Mouse (Mus musculus) limb, embryonic 13.5 days (tissue): ENCODE data around the gene Hdc. TPM values are rescaled to one million over a fixed set of nuclear protein-coding genes. Genes with fewer than 3 reads are reported as not detected.

Experiments used
- ATAC-seq: fragments of 200-750 bp; cut with Nextera tagmentation; 2 replicates; pipeline ENCODE4 v1.8.0; 2017; ENCODE audit warnings: low read depth, moderate number of reproducible peaks, moderate TSS enrichment; ENCODE audit not compliant: low FRiP score
- H3K27ac ChIP-seq: fragments of 300-500 bp; sonication (generic); 2 replicates; pipeline ENCODE4 v1.5.1; 2015; ENCODE audit warnings: inconsistent platforms, mild to moderate bottlenecking, moderate library complexity
- H3K27me3 ChIP-seq: fragments of 300-500 bp; sonication (generic); 2 replicates; pipeline ENCODE4 v1.6.1; 2015; ENCODE audit warnings: mild to moderate bottlenecking, inconsistent platforms
- H3K36me3 ChIP-seq: fragments of 300-500 bp; sonication (generic); 2 replicates; pipeline ENCODE4 v1.6.1; 2015; ENCODE audit warnings: inconsistent platforms, mild to moderate bottlenecking, moderate library complexity
- H3K4me1 ChIP-seq: fragments of 300-500 bp; sonication (generic); 2 replicates; pipeline ENCODE4 v1.6.1; 2015; ENCODE audit warnings: inconsistent platforms
- H3K4me2 ChIP-seq: fragments of 300-500 bp; sonication (generic); replicated peaks from 2 replicates; pipeline ENCODE4 v1.6.1; 2015; ENCODE audit warnings: inconsistent platforms, mild to moderate bottlenecking, moderate library complexity
- H3K4me3 ChIP-seq: fragments of 300-500 bp; sonication (generic); 2 replicates; pipeline ENCODE4 v1.5.1; 2015; ENCODE audit warnings: moderate library complexity, mild to moderate bottlenecking, inconsistent platforms
- H3K9ac ChIP-seq: fragments of 300-500 bp; sonication (generic); 2 replicates; pipeline ENCODE4 v1.6.1; 2015; ENCODE audit warnings: mild to moderate bottlenecking, inconsistent platforms
- H3K9me3 ChIP-seq: fragments of 300-500 bp; sonication (generic); 2 replicates; pipeline ENCODE4 v1.6.1; 2016; ENCODE audit warnings: inconsistent platforms
- WGBS: fragments of 180-500 bp; shearing (Covaris S2); methylation state at CpG from one replicate; pipeline ENCODE4 v1.1.7; 2015; 5-methylcytosine and 5-hydroxymethylcytosine counted together
- polyA plus RNA-seq: library from polyadenylated mRNA; unstranded; fragments of >200 nt; fragmentation: Nextera tagmentation; extraction: Ambion mirVana; gene quantifications from 2 replicates; pipeline ENCODE4 v1.2.1, GENCODE M21; 2015

Hdc gene
- polyA plus RNA-seq, 1 experiment from 2014 or later, result 5.0 TPM

DNA sequence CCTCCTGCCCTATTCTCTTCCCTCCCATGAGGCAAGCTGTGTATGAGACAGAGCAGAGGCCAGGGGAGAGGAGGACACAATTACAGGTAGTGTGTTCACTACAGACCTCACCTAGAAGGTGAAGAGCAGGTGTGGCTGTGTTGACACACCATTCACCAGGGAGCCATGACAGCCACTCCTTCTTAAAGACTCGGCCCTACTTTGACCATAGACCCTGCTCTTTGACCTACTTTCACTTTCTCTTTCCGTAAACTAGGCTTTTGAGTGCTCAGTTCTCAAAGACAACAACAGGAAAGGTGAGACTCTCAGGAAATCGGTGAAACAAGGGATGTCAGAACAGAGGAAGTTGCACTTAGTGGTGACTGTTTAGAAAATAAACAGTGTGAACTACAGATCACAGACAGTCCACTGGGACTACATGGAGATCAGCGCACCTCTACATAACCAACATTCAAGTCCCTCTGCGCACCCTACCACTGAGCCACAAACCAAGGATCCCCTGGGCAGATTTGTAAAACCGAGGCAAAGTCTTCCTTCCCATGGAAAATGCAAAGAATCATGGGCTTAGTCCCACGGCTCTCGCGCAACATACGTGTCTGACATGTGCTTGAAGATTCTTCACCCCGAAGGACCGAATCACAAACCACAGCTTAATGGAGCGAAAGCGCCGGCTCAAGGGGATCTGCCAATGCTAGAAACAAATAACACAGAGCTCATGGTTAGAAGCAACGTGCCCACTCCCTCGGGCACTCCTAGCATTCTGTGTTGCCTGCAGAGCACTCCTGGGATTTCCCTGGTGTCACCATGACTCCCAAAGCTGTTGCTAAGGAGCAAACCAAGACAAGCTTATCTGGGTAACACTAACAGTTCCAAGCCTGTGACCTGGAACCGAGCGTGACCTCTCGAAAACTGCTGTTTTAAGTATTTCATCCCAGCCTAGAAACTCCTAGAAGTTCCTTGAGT is 21.5 kb downstream of the Hdc start:
- Histone ChIP-seq H3K27ac (no peak overlapping the region), H3K4me1 (no peaks in the 10 kb centered on the region; the same call in 1 of the 2 replicates), H3K4me2 (no peak overlapping the region), H3K4me3 (no peak overlapping the region), H3K27me3 (peaks cover 3% of the 10 kb centered on the region; the same call in 1 of the 2 replicates), H3K9me3 (no peaks in the 10 kb centered on the region), H3K36me3 (no peaks in the 10 kb centered on the region), H3K9ac (no peak overlapping the region)
- 86% methylated on average over 20 of the region's 20 CpGs for WGBS
- no peak for ATAC-seq

DNA sequence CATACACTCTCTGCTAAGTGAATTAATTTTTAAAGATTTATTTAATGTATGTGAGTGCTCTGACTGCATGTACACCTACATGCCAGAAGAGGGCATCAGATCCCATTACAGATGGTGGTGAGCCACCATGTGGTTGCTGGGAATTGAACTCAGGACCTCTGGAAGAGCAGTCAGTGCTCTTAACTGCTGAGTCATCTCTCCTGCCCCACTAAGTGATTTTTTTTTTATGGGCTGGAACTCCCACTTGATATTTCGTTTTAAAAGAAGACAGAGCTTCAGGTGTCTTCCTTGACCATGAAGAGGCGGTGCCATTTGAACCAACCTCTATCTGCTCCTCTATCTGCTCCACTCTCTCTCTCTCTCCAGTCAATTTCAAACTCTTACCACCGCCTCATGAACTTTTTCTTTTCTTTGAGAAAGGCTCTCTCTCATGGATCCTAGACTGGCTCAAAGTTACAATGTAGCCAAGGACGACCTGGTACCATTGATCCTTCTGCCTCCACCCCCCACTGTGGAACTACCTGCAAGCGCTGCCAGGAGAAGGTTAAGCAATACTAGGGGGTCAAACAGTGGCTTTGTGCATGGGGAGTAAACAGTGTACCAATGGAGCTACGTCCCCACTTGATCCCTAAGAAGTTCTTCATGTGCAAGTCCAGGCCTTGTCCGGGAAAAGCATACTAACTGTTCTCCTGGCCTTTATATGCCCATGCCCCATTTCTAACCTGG is 22.6 kb downstream of the Hdc start:
- H3K36me3 ChIP-seq, result no peaks in the 10 kb centered on the region
- no peak overlapping the region for H3K9ac ChIP-seq
- no peak overlapping the region for H3K27ac ChIP-seq
- H3K4me1 ChIP-seq, result no peaks in the 10 kb centered on the region; the same call in 1 of the 2 replicates
- ATAC-seq, result no peak
- H3K27me3 ChIP-seq, result peaks cover 3% of the 10 kb centered on the region; the same call in 1 of the 2 replicates
- WGBS, result 90% methylated on average over 7 of the region's 7 CpGs
- H3K4me3 ChIP-seq, result no peak overlapping the region
- H3K9me3 ChIP-seq, result no peaks in the 10 kb centered on the region
- H3K4me2 ChIP-seq, result no peak overlapping the region

DNA sequence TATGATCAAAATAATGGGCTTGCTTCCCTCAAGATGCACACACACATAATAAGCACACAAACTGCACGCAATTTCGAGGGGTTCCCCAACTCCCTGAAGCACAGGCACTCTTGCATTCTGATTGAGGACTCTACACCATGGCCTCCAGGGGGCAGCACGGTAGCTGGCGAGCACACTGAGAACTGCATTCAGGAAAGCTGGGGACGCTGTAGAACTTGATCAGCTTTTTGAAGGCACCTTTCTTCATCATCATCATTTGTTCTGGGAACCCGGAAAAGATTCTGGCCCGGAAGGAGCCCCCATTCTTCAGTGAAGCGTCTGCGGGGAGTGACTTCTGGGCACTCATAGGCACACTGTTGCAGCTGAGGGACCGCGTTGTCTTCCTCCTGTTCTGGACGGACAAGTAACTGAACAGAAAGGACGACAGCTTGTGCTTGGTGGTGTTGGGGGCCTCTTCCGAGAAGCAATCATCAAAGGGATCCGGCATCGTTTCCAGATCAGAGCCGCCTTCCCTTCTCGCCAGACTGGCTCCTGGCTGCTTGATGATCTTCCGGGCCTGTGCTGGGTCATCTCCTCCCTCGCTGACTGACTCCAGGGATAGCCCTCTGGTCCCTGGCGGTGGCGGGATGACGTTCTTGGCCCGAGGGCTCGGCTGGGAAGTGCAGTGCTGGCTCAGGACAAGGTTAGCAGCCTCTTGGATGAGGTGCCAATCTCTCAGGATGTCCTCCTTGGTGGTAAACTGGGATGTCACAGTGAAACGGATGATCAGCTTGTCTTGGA is 25.1 kb downstream of the Hdc start:
- 21% methylated on average over 26 of the region's 26 CpGs for WGBS
- Histone ChIP-seq H3K4me2 (peak overlapping the region; percentile 69), H3K4me1 (no peaks in the 10 kb centered on the region), H3K9me3 (no peaks in the 10 kb centered on the region), H3K27ac (no peak overlapping the region), H3K9ac (peak overlapping the region; percentile 61), H3K36me3 (no peaks in the 10 kb centered on the region), H3K4me3 (peak overlapping the region; percentile 42), H3K27me3 (no peaks in the 10 kb centered on the region)
- peak; percentile 81; the same call in 1 of the 2 replicates for ATAC-seq

DNA sequence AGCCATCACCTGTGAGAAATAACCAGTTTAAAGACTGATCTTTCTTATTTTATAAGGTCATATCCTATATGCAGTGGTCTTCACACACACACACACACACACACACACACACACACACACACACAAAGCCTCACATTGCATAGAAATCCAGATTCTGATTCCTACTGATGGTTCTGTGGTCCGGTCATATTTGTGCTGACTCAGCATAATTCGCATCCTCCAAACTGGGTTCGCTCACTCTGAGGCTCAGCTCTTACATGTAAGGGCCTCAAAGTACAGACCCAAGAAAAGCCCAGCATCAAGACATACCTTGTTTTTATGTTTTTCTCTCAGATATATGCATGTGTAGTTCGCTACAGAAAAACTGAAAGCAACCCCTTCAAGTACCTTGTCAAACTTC is 27.8 kb downstream of the Hdc start:
- Histone ChIP-seq H3K9ac (no peak overlapping the region), H3K4me3 (no peak overlapping the region), H3K36me3 (no peaks in the 10 kb centered on the region), H3K27me3 (no peaks in the 10 kb centered on the region), H3K4me2 (no peak overlapping the region), H3K9me3 (no peaks in the 10 kb centered on the region), H3K27ac (no peak overlapping the region), H3K4me1 (no peaks in the 10 kb centered on the region)
- no peak for ATAC-seq
- WGBS, result 91% methylated on average over 4 of the region's 4 CpGs

DNA sequence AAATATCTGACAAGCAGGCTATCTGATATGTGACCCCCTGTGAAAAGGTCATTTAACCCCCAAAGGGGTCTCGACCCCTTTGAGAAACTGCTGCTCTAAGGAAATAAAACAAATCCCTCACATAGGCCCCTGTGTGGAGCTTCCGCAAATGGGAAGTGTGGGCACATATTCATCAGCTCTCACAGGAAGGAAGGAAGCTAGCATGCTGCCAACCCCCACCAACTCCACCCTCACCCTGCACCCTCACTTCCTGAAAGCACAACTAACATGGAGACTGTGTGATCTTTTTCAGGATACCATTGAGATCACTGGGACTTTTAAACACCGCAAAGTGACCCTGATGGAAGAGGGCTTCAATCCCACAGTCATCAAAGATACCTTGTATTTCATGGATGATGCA is 31.6 kb downstream of the Hdc start:
- H3K9ac ChIP-seq, result no peak overlapping the region
- no peaks in the 10 kb centered on the region for H3K36me3 ChIP-seq
- no peak overlapping the region for H3K4me2 ChIP-seq
- no peaks in the 10 kb centered on the region for H3K9me3 ChIP-seq
- no peak for ATAC-seq
- H3K27me3 ChIP-seq, result no peaks in the 10 kb centered on the region
- no peak overlapping the region for H3K4me3 ChIP-seq
- 84% methylated on average over 3 of the region's 3 CpGs for WGBS
- H3K27ac ChIP-seq, result no peak overlapping the region
- H3K4me1 ChIP-seq, result peaks cover 8% of the 10 kb centered on the region

DNA sequence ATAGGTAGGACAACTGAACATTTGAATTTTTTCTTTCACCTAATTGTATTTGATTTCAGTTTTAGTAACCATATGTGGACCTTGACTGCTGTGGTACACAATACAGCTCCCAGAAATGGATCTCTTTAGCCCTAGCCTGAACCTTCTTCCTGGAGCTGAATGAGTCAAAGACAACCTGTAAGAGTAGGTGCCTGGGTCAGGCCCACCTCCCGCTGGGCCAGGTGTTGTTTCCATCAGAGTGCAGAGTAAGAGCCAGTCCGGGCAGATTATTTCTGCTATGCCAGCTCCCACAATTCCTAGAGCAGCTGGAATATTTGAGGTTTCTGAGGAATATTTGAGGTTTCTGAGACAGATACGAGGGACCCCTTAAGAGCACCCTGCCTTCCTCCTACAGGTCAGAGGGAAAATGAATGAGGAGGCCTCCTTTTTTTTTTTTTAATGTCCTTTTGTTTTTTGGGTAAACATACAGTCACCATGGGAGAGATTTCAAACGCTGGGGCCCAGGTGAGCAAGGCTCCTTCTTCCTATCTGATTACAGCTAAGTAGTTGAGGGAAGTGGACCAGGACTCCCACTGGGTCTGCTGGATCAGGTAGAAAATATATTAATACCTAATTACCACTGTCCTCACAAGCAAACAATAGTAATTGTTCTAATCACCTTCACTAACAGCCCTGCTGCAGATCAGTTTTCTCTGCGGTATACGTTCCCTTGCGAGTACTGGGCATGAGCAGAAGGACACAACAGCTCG is 34.3 kb downstream of the Hdc start:
- Histone ChIP-seq H3K27me3 (no peaks in the 10 kb centered on the region), H3K36me3 (no peaks in the 10 kb centered on the region), H3K4me2 (no peak overlapping the region), H3K27ac (no peak overlapping the region), H3K4me1 (peaks cover 8% of the 10 kb centered on the region), H3K9ac (no peak overlapping the region), H3K9me3 (no peaks in the 10 kb centered on the region), H3K4me3 (no peak overlapping the region)
- WGBS, result 68% methylated on average over 8 of the region's 8 CpGs
- no peak for ATAC-seq

DNA sequence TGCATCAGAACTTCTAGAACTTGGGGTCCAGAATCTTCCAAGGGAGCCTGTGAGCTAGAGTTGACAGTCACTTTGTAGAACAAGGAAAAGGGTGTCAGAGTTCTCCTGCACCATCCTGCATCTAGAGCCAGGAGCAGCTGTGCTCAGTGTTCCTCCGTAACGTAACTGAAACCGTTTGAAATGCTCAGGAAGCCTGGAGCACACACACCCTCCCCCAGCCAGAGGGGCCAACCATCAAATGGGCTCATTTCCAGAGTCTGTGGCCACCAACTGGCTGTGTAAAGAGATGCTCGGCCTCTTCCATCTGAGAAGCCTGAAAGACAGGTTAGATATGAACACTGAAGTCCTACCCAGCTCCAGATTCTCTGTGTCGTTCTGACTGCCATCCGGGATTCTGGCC is 35.1 kb downstream of the Hdc start:
- H3K4me1 ChIP-seq, result peaks cover 8% of the 10 kb centered on the region
- H3K4me2 ChIP-seq, result no peak overlapping the region
- no peak overlapping the region for H3K9ac ChIP-seq
- ATAC-seq, result no peak
- H3K9me3 ChIP-seq, result no peaks in the 10 kb centered on the region
- H3K4me3 ChIP-seq, result no peak overlapping the region
- no peak overlapping the region for H3K27ac ChIP-seq
- no peaks in the 10 kb centered on the region for H3K36me3 ChIP-seq
- WGBS, result 56% methylated on average over 6 of the region's 6 CpGs
- H3K27me3 ChIP-seq, result no peaks in the 10 kb centered on the region

DNA sequence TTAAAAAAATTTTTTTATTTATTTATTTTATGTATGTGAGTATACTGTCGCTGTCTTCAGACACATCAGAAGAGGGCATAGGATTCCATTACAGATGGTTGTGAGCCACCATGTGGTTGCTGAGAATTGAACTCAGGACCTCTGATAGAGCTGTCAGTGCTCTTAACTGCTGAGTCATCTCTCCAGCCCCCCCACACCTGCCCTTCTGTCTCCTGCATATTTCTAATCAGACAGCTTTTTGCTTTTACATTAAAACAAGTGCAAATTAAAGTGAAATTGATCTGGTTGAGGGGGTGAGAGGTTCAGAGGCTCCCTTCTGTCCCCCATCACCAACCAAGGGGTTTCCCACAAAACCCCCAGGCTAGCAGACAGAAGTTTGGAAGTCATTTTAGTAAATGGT is 39.8 kb downstream of the Hdc start:
- H3K27me3 ChIP-seq, result no peaks in the 10 kb centered on the region
- no peak overlapping the region for H3K27ac ChIP-seq

DNA sequence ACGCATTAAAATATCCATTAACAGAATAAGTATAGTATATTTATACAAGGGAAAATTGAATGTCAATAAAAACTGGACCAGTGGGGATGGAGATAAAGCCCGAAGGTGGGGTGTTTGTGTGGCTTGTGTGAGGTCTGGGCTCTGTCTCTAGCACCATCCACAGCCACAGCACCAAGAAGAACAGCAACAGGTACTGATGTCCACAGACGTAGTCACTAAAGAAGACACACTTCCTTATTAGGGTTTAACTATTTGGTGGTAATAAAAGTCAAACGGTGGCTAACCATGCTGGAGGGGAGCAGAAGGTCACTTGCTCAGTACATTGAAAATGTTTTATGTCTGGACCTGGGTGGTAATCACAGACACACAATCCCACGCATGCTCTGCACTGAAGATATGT is 41.7 kb downstream of the Hdc start:
- no peak overlapping the region for H3K9ac ChIP-seq
- no peaks in the 10 kb centered on the region for H3K9me3 ChIP-seq
- no peak overlapping the region for H3K27ac ChIP-seq

More for the DNA sequence above, 39.8 kb downstream of the Hdc start:
- H3K4me1 ChIP-seq, result peaks cover 5% of the 10 kb centered on the region; the same call in 1 of the 2 replicates
- no peak overlapping the region for H3K9ac ChIP-seq
- no peak overlapping the region for H3K4me2 ChIP-seq
- 90% methylated on average over 1 of the region's 1 CpGs for WGBS
- no peaks in the 10 kb centered on the region for H3K9me3 ChIP-seq
- no peak for ATAC-seq
- no peaks in the 10 kb centered on the region for H3K36me3 ChIP-seq
- H3K4me3 ChIP-seq, result no peak overlapping the region

DNA sequence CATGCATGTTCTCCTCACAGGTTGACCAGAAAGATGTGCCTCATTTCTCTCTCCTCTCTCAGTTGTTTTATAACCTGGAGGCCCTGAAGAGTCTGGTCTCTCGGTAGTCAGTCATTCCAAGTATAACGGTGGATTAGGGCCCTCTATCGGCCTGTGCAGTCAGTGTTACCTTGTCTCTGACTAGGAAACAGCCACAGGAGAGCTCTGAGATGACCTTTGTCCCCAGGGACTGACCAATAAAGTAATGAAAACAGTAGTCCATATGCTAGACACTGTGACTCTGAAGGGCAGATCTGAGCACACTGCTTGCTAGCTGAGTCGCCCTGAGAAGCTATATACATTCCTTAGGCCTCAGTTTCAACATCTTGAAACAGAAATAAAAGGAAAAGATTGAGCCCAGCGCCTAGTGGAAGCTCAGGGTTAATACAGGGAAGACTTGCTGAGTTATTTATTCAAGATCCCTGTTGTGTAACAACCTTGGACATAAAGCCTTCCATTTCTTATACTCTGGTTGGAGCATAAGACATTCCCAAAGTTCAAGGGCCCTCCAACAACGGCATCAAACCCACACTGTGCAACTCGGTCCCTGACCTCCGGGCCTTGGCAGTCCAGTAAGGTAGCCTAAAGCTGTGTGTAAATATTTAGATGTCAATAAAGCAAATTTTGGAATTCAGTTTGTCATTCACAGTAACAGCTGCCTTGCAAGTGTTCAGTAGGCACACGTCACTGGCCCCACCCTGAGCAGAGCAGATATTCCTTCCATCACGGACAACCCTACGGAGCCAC is 43.5 kb downstream of the Hdc start:
- WGBS, result 76% methylated on average over 11 of the region's 11 CpGs
- H3K36me3 ChIP-seq, result no peaks in the 10 kb centered on the region

More for the DNA sequence above, 41.7 kb downstream of the Hdc start:
- H3K4me1 ChIP-seq, result peaks cover 4% of the 10 kb centered on the region
- H3K4me2 ChIP-seq, result no peak overlapping the region
- H3K4me3 ChIP-seq, result no peak overlapping the region
- no peak for ATAC-seq
- 0 out of 2 replicates have a peak, but pooled peaks cover 3% of the 10 kb centered on the region for H3K27me3 ChIP-seq
- WGBS, result 73% methylated on average over 5 of the region's 5 CpGs
- H3K36me3 ChIP-seq, result no peaks in the 10 kb centered on the region

More for the DNA sequence above, 43.5 kb downstream of the Hdc start:
- Histone ChIP-seq H3K9me3 (peaks cover 5% of the 10 kb centered on the region), H3K27ac (no peak overlapping the region), H3K4me1 (peaks cover 8% of the 10 kb centered on the region), H3K4me3 (no peak overlapping the region), H3K4me2 (no peak overlapping the region), H3K9ac (no peak overlapping the region), H3K27me3 (0 out of 2 replicates have a peak, but pooled peaks cover 3% of the 10 kb centered on the region)
- ATAC-seq, result no peak
